Mouse (Mus musculus) cerebral cortex, adult 2 months (tissue): ENCODE measurements around the gene Prdm2.

Experiments used
- WGBS: fragments of 180-500 bp; shearing (Covaris S2); methylation state at CpG from one replicate; pipeline ENCODE4 v1.1.7; 2018; 5-methylcytosine and 5-hydroxymethylcytosine counted together

Gene Prdm2

GRCm38 (mm10) chr4:143106566-143106965 is 106.2 kb downstream of the Prdm2 start:
- 79% methylated on average over 2 of the region's 2 CpGs for WGBS

DNA sequence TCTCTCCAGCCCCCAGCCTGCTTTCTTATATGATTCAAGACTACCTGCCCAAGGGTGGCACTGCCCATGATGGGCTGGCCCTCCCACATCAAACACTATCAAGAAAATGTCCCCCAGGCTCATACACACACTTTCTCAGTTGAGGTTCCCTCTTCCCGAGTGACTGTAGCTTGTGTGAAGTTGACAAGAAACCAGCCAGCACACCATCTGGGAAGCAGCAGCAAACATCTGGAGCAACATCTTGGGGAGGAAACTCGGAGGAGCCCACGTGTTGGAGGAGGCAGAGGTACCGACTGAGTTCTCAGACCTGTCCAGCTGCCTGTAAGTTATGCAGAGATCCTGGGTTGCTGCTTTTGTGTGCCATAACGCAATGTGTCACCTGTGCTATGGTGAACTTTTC is 108.1 kb downstream of the Prdm2 start:
- 72% methylated on average over 5 of the region's 5 CpGs for WGBS

DNA sequence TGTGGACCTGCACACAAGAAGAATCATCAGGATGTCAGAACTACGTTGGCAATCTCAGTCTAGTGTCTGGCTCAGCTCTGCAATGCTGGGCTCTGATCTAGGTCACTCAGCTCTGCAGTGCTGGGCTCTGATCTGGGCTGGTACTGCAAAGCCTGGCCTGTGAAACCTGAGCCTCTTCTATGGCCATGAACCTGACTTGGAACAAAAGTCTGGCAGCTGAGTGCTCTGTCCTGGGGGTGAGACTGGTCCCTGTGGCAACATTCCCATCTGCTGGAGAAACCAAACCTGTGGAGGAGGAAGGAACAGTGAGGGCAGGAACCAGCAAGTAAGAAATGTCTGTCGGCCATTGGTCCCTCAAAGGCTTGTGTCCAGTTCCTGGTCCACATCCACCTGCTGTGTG is 109.0 kb downstream of the Prdm2 start:
- 54% methylated on average over 2 of the region's 2 CpGs for WGBS

- WGBS = 58% methylated on average over 6 of the region's 6 CpGs
These were observed 112.6 kb downstream of the Prdm2 start for GRCm38 (mm10) chr4:143100157-143100556.

DNA sequence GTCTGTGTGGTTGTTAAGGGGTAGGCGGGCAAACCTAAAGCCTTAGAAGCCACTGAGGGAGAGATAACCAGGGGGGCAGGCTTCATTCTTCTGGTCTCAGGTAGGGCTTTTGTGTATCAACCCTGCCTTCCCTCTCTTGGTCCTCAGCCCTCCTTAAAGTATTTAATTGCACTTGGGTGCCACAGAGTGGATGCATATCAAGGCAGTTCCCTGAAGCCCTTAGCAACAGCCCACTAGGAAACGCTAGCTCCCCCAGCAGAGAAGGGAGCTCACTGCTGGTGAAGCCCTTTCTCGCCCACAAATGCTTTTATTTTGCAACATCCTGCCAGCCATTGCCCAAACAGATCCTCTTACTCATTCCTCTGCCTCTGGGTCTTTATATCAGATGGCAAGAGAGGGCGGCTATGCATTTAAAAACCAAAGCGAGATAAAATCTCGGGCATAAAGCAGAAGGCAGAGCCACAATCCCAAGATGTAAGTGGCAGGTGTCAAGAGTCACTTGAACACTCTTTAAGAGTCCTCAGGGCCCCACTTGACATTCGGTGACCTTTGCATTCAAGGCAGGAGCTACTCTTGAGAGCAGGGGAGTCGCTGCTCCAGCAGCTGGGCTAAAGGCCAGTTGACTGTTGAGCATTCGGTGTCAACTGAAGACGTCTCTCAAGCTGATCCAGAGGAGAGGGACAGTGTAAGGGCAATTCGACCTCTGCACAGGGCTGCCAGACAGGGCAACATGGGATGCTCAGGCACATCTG is 113.3 kb downstream of the Prdm2 start:
- 70% methylated on average over 11 of the region's 11 CpGs for WGBS

GRCm38 (mm10) chr4:143092082-143092701 is 120.6 kb downstream of the Prdm2 start:
- 55% methylated on average over 12 of the region's 12 CpGs for WGBS

DNA sequence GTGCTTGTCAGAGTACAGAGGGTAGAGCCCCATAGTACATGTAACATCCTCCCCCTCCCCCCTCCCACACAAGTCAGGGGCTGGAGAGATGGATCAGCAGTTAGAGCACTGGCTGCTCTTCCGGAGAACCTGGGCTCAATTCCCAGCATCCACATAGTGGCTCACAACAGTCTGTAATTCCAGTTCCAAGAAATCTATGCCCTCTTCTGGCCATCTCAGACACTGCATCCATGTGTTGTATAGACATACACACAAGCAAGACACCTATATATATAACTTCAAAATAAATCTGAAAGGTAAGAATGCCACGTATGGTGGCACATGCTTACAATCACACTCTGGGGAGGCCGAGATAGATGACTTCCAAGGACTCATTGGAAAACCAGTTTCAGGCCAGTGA is 122.2 kb downstream of the Prdm2 start:
- WGBS = 93% methylated on average over 3 of the region's 3 CpGs

DNA sequence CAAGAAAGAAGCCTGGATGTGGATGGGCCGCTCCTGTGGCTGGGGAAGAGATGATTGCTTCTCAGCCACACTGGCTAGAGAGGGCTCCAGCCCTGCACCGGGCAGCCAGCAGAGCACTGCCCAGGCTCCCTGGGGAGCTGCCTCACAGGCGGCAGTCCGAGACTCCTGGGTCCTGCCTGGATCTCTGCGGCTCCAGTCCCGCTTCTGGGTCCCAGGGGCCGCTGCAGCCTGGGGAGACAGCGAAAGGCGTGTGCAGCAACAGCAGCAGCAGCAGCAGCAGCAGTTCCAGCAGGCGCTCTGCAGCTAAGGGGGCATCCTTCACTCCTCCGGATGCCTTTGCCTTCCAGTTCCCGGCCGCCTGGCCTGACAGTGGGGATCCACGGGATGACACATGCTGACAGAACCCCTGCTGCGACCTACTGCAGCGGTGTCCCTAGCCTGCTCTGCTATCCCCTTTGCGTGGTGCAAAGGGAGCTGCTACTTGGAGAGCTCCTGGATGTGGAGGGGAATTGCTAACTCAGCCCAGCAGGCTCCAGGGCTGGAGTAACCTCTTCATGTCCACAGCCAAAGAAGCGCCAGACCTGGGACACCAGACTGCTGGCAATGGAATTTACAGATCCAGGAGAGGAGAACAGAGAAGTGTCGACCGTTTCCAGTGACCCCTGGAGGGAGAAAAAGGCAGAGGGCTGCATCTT is 138.6 kb downstream of the Prdm2 start:
- 26% methylated on average over 20 of the region's 20 CpGs for WGBS

DNA sequence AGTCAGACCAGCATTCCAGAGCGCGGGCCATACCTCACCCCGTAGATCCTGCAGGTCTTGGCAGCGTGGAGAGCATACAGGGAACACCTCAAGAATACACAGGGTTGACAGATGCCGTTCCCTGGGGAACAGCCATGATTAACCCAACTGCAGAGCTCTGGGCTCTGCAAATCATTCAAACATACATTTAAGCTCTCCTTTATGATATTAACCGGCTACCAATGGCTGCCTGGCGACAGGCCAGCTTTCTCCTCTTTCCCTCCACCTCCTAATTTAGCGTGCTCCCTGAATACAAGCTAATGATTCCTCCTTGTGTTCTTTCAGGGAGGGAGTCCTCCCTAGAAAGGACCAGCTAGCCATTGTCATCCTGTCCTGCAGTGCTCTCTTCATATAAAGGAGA is 141.0 kb downstream of the Prdm2 start:
- 59% methylated on average over 8 of the region's 8 CpGs for WGBS

DNA sequence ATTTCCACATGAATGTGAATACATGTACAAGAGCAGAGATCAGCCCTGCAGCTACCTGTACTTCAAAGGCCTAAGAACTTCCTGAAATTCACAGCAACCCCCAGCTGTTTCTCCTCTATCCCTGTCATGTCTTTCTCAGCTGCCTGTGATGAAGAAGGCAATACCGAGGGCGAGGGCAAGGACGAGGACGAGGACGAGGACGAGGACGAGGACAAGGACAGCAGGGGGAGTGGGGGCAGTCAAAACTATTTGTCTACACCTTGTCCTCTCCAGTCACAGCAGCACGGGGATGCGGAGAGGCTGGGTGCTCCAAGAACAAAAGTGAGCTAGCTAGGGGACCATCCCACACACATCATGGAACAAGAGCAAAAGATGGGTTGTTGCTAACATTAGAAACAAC is 145.8 kb downstream of the Prdm2 start:
- 89% methylated on average over 9 of the region's 9 CpGs for WGBS

GRCm38 (mm10) chr4:143058765-143059344 is 153.9 kb downstream of the Prdm2 start:
- 91% methylated on average over 12 of the region's 12 CpGs for WGBS
